Mouse (Mus musculus): ENCODE results near the gene Peg3.

Peg3 gene

GRCm38 (mm10) chr7:6708451-6709180 is 21.6 kb downstream of the Peg3 start:
- DNase-seq, result no peak

- DNase-seq, result no peak
Measured at GRCm38 (mm10) chr7:6707416-6708015, 22.7 kb downstream of the Peg3 start.

GRCm38 (mm10) chr7:6699230-6699629 is 31.0 kb downstream of the Peg3 start:
- no peak for DNase-seq

- DNase-seq, result peak; percentile 87
Measured at GRCm38 (mm10) chr7:6696241-6697045, 33.8 kb downstream of the Peg3 start, which contains the start of gene Zim1. Gene Zim1 (minus strand): TSS chr7:6696450.

GRCm38 (mm10) chr7:6685511-6685910 is 44.7 kb downstream of the Peg3 start:
- no peak for DNase-seq

- DNase-seq, result no peak
Measured at GRCm38 (mm10) chr7:6666726-6667125, 63.5 kb downstream of the Peg3 start.

GRCm38 (mm10) chr7:6663430-6663829 is 66.8 kb downstream of the Peg3 start:
- no peak for DNase-seq

GRCm38 (mm10) chr7:6659605-6660004 is 70.6 kb downstream of the Peg3 start:
- DNase-seq, result peak; percentile 23

- no peak for DNase-seq
Measured at GRCm38 (mm10) chr7:6658606-6659005, 71.6 kb downstream of the Peg3 start.

All from right cerebral cortex, postnatal 4 days (tissue).